Mouse (Mus musculus): Measurements from ENCODE around the gene Opcml.

DNA sequence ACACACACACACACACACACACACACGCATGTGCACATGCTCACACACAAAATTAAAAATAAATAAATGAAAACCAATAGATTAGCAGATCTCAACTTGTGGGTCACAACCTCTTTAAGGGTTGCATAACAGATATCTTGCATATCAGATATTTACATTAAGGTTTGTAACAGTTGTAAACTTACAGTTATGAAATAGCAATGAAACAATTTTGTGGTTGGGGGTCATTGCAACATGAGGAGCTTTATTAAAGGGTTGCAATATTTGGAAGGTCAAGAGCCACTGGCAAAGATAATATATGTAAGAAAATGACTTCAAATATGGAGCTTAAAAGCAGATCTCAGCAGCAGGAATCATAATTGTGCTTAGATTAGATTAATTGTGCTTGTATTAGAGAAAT, 132.9 kb downstream of the Opcml start:
- TF ChIP-seq GATA1 (IDR thresholded peaks at IDR 0.05; ENCODE audit: low read length) (no peak), TAL1 (IDR thresholded peaks at IDR 0.05; ENCODE audit: low read length) (no peak)

Measured in erythroblast, embryonic 14.5 days (primary cell).